In the genomic region with DNA sequence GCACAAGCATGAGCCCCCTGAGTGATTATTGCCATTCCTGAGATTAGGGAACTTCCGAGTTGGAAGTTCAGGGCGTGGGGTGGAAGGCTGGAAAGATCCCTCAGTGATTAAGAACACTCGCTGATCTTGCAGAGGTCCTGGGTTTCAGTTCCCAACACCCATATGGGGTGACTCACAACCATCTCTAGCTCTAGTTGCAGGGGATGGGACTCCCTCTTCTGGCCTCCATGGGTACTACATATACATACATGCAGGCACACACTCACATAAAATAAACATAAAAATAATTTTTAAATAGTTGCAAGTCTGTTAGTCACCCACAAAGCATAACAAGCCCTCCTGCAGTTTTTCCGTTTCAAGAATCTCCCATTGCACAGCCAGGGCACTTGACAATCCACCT, we compare ENCODE assay signal across 21 mouse cellular contexts. TPM values are rescaled to one million over a fixed set of nuclear protein-coding genes. Genes with fewer than 3 reads are reported as not detected.
DNase-seq lines count a peak whose midpoint lies in the region; ATAC-seq and TF ChIP-seq lines count a peak whose summit lies in the region.
"Had no signal": no experiment of that assay in that cellular context is flagged by ENCODE, and none has a peak within 500 bp of the region (broad histone marks: within the 10 kb centered on the region; RNA-seq: fewer than 3 reads in every experiment).

No protein-coding gene starts in this region.

- H3K4me2 ChIP-seq in intestine, postnatal 0 days (replicated peaks; ENCODE audit: low read depth): no peak overlapping the region
- H3K4me2 ChIP-seq in intestine, embryonic 16.5 days (ENCODE audit: low read depth, low read length): no peak overlapping the region
- H3K4me2 ChIP-seq in lung, postnatal 0 days (replicated peaks; ENCODE audit: low read depth, low read length): no peak overlapping the region
- no peak overlapping the region for H3K4me2 ChIP-seq in kidney, embryonic 16.5 days (replicated peaks; ENCODE audit: low read depth, low read length)
- H3K4me2 ChIP-seq: embryonic facial prominence, embryonic 13.5 days; midbrain, embryonic 12.5 days; neural tube, embryonic 13.5 days had no signal

- TF ChIP-seq POLR2A in lung, adult 2 months (IDR thresholded peaks at IDR 0.05; ENCODE audit: borderline replicate concordance, extremely low read depth, low read depth, low read length): no peak

- H3K9ac ChIP-seq in intestine, postnatal 0 days (ENCODE audit: low read depth, low read length): no peak overlapping the region
- no peak overlapping the region for H3K9ac ChIP-seq in intestine, embryonic 16.5 days (ENCODE audit: low read depth, low read length)
- H3K9ac ChIP-seq in lung, postnatal 0 days (replicated peaks; ENCODE audit: low read depth): no peak overlapping the region
- H3K9ac ChIP-seq in kidney, embryonic 16.5 days (replicated peaks; ENCODE audit: low read length): no peak overlapping the region
- H3K9ac ChIP-seq: embryonic facial prominence, embryonic 13.5 days; midbrain, embryonic 12.5 days; neural tube, embryonic 13.5 days had no signal

- TF ChIP-seq EP300 in lung, postnatal 0 days (IDR thresholded peaks at IDR 0.05): no peak

- TF ChIP-seq CTCF in intestine, postnatal 0 days (IDR thresholded peaks at IDR 0.05; ENCODE audit: low read depth): peak; percentile 61
- TF ChIP-seq CTCF in lung, postnatal 0 days (IDR thresholded peaks at IDR 0.05): peak; percentile 30
- no peak for TF ChIP-seq CTCF in lung, adult 2 months (IDR thresholded peaks at IDR 0.05; ENCODE audit: insufficient read depth, low read length)

- peak overlapping the region; percentile 89 for H3K27ac ChIP-seq in intestine, postnatal 0 days (ENCODE audit: low read depth, low read length)
- H3K27ac ChIP-seq in intestine, embryonic 16.5 days (ENCODE audit: low read length): no peak overlapping the region; the same call in 1 of the 2 replicates
- H3K27ac ChIP-seq in lung, postnatal 0 days (ENCODE audit: low read length): no peak overlapping the region
- H3K27ac ChIP-seq in kidney, embryonic 16.5 days (ENCODE audit: low read length): no peak overlapping the region
- H3K27ac ChIP-seq: embryonic facial prominence, embryonic 13.5 days; midbrain, embryonic 12.5 days; neural tube, embryonic 13.5 days had no signal

- WGBS in intestine, postnatal 0 days: 69% methylated on average over 4 of the region's 4 CpGs
- 88% methylated on average over 4 of the region's 4 CpGs for WGBS in intestine, embryonic 16.5 days
- WGBS in lung, postnatal 0 days: 91% methylated on average over 4 of the region's 4 CpGs
- 93% methylated on average over 4 of the region's 4 CpGs for WGBS in lung, adult 2 months
- WGBS in kidney, embryonic 16.5 days: 94% methylated on average over 4 of the region's 4 CpGs

- no peaks in the 10 kb centered on the region for H3K9me3 ChIP-seq in intestine, postnatal 0 days (ENCODE audit: control insufficient read depth)
- H3K9me3 ChIP-seq in intestine, embryonic 16.5 days (ENCODE audit: control insufficient read depth, low read length): no peaks in the 10 kb centered on the region
- no peaks in the 10 kb centered on the region for H3K9me3 ChIP-seq in lung, postnatal 0 days (ENCODE audit: low read length)
- no peaks in the 10 kb centered on the region for H3K9me3 ChIP-seq in kidney, embryonic 16.5 days (ENCODE audit: low read length)
- H3K9me3 ChIP-seq: embryonic facial prominence, embryonic 13.5 days; G1E; midbrain, embryonic 12.5 days; neural tube, embryonic 13.5 days had no signal

- ATAC-seq in intestine, postnatal 0 days: no peak
- ATAC-seq in intestine, embryonic 16.5 days: no peak
- no peak for ATAC-seq in lung, postnatal 0 days
- ATAC-seq in kidney, embryonic 16.5 days (ENCODE audit: low FRiP score, low TSS enrichment): no peak
- ATAC-seq: forebrain, embryonic 14.5 days had no signal

- no peaks in the 10 kb centered on the region for H3K27me3 ChIP-seq in intestine, postnatal 0 days (replicated peaks; ENCODE audit: control insufficient read depth, insufficient read depth, low read length)
- H3K27me3 ChIP-seq in intestine, embryonic 16.5 days (replicated peaks; ENCODE audit: control insufficient read depth, insufficient read depth, low read length): no peaks in the 10 kb centered on the region
- no peaks in the 10 kb centered on the region for H3K27me3 ChIP-seq in lung, postnatal 0 days (replicated peaks; ENCODE audit: insufficient read depth, low read length)
- H3K27me3 ChIP-seq in kidney, embryonic 16.5 days (ENCODE audit: insufficient read depth, low read length): no peaks in the 10 kb centered on the region
- H3K27me3 ChIP-seq: embryonic facial prominence, embryonic 13.5 days; midbrain, embryonic 12.5 days; neural tube, embryonic 13.5 days had no signal

- no peak for DNase-seq in lung, postnatal 0 days (ENCODE audit: low spot score)
- no peak for DNase-seq in lung, adult 2 months
- peak; percentile 35 for DNase-seq in R1 (ENCODE audit: low read depth, low spot score)
- no peak for DNase-seq in adrenal gland, postnatal 25 days
- DNase-seq in adrenal gland, adult 18-20 months (ENCODE audit: low spot score in 2 of 2): no peak
- DNase-seq: adrenal gland, adult 8-10 months; cerebellum, adult 11-12 months; cerebellum, postnatal 14 days; gastrocnemius, postnatal 14 days; kidney, adult 9 months; layer of hippocampus, postnatal 36 days; right cerebral cortex, adult 18-20 months; thymus, postnatal 36 days had no signal

- H3K4me1 ChIP-seq in intestine, postnatal 0 days (replicated peaks; ENCODE audit: control insufficient read depth, insufficient read depth, low read length): 0 out of 2 replicates have a peak, but pooled peaks cover 15% of the 10 kb centered on the region
- H3K4me1 ChIP-seq in intestine, embryonic 16.5 days (ENCODE audit: control insufficient read depth, insufficient read depth, low read length): peaks cover 15% of the 10 kb centered on the region; the same call in 1 of the 2 replicates
- peaks cover 3% of the 10 kb centered on the region for H3K4me1 ChIP-seq in lung, postnatal 0 days (ENCODE audit: insufficient read depth, low read depth, low read length)
- peaks cover 12% of the 10 kb centered on the region for H3K4me1 ChIP-seq in lung, adult 2 months (ENCODE audit: control insufficient read depth, insufficient read depth, low read length)
- H3K4me1 ChIP-seq in kidney, embryonic 16.5 days (ENCODE audit: insufficient read depth, low read length): no peaks in the 10 kb centered on the region
- H3K4me1 ChIP-seq: embryonic facial prominence, embryonic 13.5 days; neural tube, embryonic 13.5 days had no signal

- H3K36me3 ChIP-seq in intestine, postnatal 0 days (ENCODE audit: control insufficient read depth, insufficient read depth): no peaks in the 10 kb centered on the region
- no peaks in the 10 kb centered on the region for H3K36me3 ChIP-seq in intestine, embryonic 16.5 days (ENCODE audit: control insufficient read depth, insufficient read depth, low read length)
- H3K36me3 ChIP-seq in lung, postnatal 0 days (ENCODE audit: insufficient read depth, low read length): no peaks in the 10 kb centered on the region
- no peaks in the 10 kb centered on the region for H3K36me3 ChIP-seq in kidney, embryonic 16.5 days (ENCODE audit: insufficient read depth, low read length)
- H3K36me3 ChIP-seq: embryonic facial prominence, embryonic 13.5 days; G1E; midbrain, embryonic 12.5 days; neural tube, embryonic 13.5 days had no signal

- no peak overlapping the region for H3K4me3 ChIP-seq in intestine, postnatal 0 days (ENCODE audit: low read depth, low read length)
- no peak overlapping the region for H3K4me3 ChIP-seq in intestine, embryonic 16.5 days (ENCODE audit: low read length)
- H3K4me3 ChIP-seq in lung, postnatal 0 days (ENCODE audit: low read depth, low read length): no peak overlapping the region
- no peak overlapping the region for H3K4me3 ChIP-seq in lung, adult 2 months (replicated peaks; ENCODE audit: extremely low read depth, low read depth, low read length)
- no peak overlapping the region for H3K4me3 ChIP-seq in kidney, embryonic 16.5 days (ENCODE audit: low read length)
- H3K4me3 ChIP-seq: embryonic facial prominence, embryonic 13.5 days; midbrain, embryonic 12.5 days; neural tube, embryonic 13.5 days had no signal

RNA-seq across cellular contexts. Expression of a gene that starts 52.0 kb away (rescaled TPM):
- 20.3 and 25.3 TPM in 2 replicates for polyA plus RNA-seq in intestine, postnatal 0 days (2015; fragmentation: Nextera tagmentation; extraction: Ambion mirVana)
- polyA plus RNA-seq in intestine, embryonic 16.5 days (2015; fragmentation: Nextera tagmentation; extraction: Ambion mirVana): 6.9 and 7.8 TPM in 2 replicates
- 13.8 and 16.2 TPM in 2 replicates for polyA plus RNA-seq in lung, postnatal 0 days (2015; fragmentation: Nextera tagmentation; extraction: Ambion mirVana)
- 28.7 and 42.2 TPM in 2 replicates for polyA plus RNA-seq in lung, adult 2 months (2012; rRNA removed)
- 40.6 and 42.7 TPM in 2 replicates for total RNA-seq in adrenal gland, postnatal 25 days (2021)
- 6.6 and 6.7 TPM in 2 replicates for polyA plus RNA-seq in kidney, embryonic 16.5 days (2015; fragmentation: Nextera tagmentation; extraction: Ambion mirVana)
- total RNA-seq in adrenal gland, adult 18-20 months (2021): 10 to 100 TPM; 31.7 to 32.0 TPM
